Mouse (Mus musculus): ENCODE data around the gene Vsx1. TPM values are rescaled to one million over a fixed set of nuclear protein-coding genes. Genes with fewer than 3 reads are reported as not detected.

Gene Vsx1
- polyA plus RNA-seq, 1 experiment from 2014 or later = not detected

DNA sequence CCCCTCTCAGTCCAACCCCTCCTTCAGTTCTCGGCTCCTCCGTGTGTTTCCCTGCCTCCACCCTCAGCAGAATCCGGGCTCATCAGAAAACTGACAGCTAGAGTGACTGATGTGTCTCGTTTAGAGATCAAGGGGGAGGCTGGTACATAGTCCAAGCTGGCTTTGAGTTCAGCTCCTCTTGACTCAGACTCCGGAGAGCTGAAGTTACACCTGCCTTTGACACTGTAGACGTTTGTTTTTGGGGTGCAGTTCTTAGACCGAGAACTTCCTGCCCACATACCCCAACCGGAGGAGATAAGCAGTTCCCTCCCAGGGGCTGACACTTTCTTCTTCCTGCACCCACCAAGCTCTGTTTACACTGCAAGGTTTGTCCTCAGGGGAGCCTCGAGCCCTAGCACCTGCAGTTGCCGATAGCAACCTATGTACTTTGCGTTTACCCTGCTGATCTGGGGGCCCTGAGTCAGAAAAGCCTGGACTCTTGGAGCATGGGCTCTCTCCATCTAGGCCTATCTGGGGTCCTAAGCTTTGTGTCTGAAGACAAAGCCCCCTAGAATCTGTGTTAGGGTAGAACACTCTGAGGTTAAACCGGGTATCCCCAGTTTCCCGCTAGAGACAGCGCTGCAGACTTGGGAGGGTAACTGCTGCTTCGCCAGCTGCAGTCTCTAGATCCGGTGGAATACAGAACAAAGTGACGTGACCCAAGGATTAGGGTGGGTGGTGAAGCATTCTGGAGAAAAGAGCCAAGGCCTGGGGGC lies 21.9 kb downstream of the Vsx1 start:
- H3K27me3 ChIP-seq (replicated peaks) = peaks cover 24% of the 10 kb centered on the region
- H3K4me3 ChIP-seq = peak overlapping the region; percentile 74
- H3K9me3 ChIP-seq = no peaks in the 10 kb centered on the region
- no peaks in the 10 kb centered on the region for H3K36me3 ChIP-seq
- H3K27ac ChIP-seq (replicated peaks) = peak overlapping the region; percentile 39
- H3K9ac ChIP-seq = peak overlapping the region; percentile 84
- WGBS = 2% methylated on average over 17 of the region's 17 CpGs
- ATAC-seq (ENCODE audit: extremely low read depth, insufficient number of reproducible peaks, low FRiP score, low TSS enrichment) = no peak
- peak overlapping the region; percentile 98 for H3K4me2 ChIP-seq
- peaks cover 55% of the 10 kb centered on the region for H3K4me1 ChIP-seq

DNA sequence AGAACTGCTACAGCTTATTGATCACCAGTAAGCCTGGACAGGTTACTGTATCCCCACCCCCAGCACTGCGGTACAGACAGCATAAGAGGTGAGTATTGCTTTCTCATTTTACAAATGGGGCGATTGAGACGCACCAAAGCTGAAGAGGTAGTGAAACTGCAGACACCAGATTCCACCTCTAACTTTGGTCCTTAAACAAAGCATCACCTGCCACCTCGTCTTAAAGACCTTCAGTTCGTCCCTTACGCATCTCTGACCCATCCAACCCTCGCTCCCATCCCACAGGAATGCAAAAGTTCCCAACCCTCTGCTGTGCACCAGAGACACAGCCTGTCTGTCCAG lies 22.5 kb downstream of the Vsx1 start:
- no peaks in the 10 kb centered on the region for H3K9me3 ChIP-seq
- H3K4me1 ChIP-seq = peaks cover 55% of the 10 kb centered on the region
- 38% methylated on average over 7 of the region's 7 CpGs for WGBS
- H3K4me3 ChIP-seq = peak overlapping the region; percentile 74
- no peak for ATAC-seq (ENCODE audit: extremely low read depth, insufficient number of reproducible peaks, low FRiP score, low TSS enrichment)
- H3K4me2 ChIP-seq = peak overlapping the region; percentile 98
- H3K9ac ChIP-seq = peak overlapping the region; percentile 84
- peaks cover 24% of the 10 kb centered on the region; the same call in 1 of the 2 replicates for H3K27me3 ChIP-seq (replicated peaks)
- H3K27ac ChIP-seq (replicated peaks) = no peak overlapping the region
- H3K36me3 ChIP-seq = no peaks in the 10 kb centered on the region

DNA sequence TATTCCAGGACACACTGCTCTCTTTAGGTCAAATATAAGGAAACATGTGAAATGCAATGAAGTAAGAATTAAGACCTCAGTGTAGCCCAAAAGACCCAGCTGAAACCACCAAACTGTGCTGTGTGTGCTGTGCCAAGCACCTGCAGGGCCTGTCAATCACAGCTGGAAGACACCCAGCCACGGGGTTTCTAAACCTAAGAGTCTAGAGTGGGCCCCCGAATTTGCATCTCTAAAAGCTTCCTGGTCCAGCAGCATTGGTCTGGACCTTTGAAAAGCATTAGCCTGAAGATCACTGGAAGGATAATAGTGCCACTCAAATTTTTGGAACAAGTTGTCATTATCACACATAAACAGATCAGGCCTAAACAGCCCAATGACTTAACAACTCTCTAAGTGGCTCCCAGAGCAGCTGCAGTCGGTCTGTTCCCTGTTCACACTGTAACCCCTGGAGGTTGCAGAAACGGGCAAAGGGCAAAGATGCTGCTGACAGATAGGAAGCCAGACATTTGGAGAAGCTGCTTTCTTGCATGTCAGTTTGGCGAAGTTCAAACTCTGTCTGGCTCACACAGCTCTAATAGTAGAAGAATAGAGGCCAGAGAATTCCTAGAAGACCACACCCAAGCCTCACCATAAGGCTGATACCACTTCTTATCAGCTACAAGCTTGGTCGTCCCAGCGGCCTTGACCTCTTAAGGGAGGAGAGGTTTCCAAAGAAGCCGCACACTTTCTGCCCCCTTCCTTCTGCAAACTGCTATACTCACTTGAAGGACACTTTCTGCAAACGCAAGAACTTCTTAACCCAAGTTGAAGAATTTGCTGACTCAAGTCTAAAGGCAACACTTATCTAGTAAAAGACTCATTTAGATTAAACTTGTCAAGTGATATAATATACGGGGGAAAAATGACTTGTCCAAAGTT lies 23.4 kb downstream of the Vsx1 start:
- Histone ChIP-seq H3K4me2 (peak overlapping the region; percentile 41), H3K9me3 (no peaks in the 10 kb centered on the region), H3K27me3 (replicated peaks) (peaks cover 24% of the 10 kb centered on the region; the same call in 1 of the 2 replicates), H3K9ac (no peak overlapping the region), H3K27ac (replicated peaks) (no peak overlapping the region; the same call in 1 of the 2 replicates), H3K4me3 (no peak overlapping the region), H3K4me1 (peaks cover 55% of the 10 kb centered on the region), H3K36me3 (no peaks in the 10 kb centered on the region)
- ATAC-seq (ENCODE audit: extremely low read depth, insufficient number of reproducible peaks, low FRiP score, low TSS enrichment) = no peak
- WGBS = 39% methylated on average over 10 of the region's 10 CpGs

DNA sequence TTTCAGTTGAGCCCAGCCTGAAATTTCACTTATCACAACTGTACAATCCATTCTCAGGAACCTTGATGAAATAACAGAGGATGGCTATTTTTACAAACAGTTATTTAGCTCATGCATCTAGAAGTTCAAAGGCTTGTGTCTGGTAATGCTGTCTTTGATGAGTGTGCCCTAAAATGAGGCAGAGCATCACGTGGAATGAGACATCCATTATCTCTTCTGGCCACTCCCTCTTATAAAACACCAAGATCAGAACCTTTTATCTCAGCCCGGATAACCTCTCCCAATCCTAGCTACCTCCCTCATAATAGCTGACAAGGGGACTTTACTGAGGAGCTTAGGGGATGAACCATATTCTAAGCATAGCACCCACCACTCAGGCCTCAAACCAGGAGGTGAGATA lies 24.2 kb downstream of the Vsx1 start:
- WGBS = 50% methylated on average over 2 of the region's 2 CpGs
- Histone ChIP-seq H3K4me3 (no peak overlapping the region), H3K9ac (no peak overlapping the region), H3K4me1 (peaks cover 55% of the 10 kb centered on the region), H3K9me3 (no peaks in the 10 kb centered on the region), H3K36me3 (no peaks in the 10 kb centered on the region), H3K4me2 (peak overlapping the region; percentile 41; the same call in 1 of the 2 replicates), H3K27ac (replicated peaks) (no peak overlapping the region), H3K27me3 (replicated peaks) (peaks cover 21% of the 10 kb centered on the region; the same call in 1 of the 2 replicates)
- no peak for ATAC-seq (ENCODE audit: extremely low read depth, insufficient number of reproducible peaks, low FRiP score, low TSS enrichment)

DNA sequence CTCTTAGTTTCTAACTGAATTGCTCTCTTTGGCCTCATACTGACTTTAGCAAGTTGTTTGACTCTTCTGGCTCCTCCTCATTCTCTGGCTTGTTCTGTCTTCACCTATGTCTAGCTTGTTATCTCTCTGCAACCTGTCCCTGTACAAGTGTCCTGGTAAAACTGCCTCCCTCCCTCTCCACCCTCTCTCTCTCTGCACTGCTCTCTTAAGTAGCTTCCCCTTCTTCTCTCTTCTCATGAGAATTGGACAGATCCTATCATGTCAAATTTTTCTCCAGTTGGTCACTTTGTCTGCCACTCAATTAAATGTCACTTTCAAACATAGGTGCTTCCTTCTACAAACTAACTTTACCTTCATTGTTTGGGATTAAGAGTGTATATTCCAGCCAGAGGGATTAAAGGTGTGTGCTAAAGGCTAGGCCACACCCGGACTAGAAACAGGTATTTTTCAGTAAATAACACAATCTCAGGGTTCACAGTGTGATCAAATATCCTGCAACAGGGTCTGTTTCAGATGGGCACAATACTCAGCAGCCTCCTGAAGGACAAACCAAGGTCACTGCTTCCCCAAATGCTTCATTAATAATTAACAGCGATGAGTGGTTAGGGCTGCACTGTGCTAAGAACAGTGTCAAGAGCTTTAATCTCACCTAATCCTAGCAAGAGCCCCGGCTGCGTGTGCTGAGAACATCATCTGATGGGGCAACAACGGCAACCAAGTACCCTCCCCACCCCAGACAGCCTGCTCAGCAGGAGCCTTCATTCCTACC lies 24.8 kb downstream of the Vsx1 start:
- Histone ChIP-seq H3K9me3 (no peaks in the 10 kb centered on the region), H3K4me2 (peak overlapping the region; percentile 41; the same call in 1 of the 2 replicates), H3K4me1 (peaks cover 52% of the 10 kb centered on the region), H3K4me3 (no peak overlapping the region), H3K36me3 (no peaks in the 10 kb centered on the region), H3K27me3 (replicated peaks) (peaks cover 15% of the 10 kb centered on the region; the same call in 1 of the 2 replicates), H3K9ac (no peak overlapping the region), H3K27ac (replicated peaks) (peak overlapping the region; percentile 10)
- WGBS = 59% methylated on average over 5 of the region's 5 CpGs
- no peak for ATAC-seq (ENCODE audit: extremely low read depth, insufficient number of reproducible peaks, low FRiP score, low TSS enrichment)

DNA sequence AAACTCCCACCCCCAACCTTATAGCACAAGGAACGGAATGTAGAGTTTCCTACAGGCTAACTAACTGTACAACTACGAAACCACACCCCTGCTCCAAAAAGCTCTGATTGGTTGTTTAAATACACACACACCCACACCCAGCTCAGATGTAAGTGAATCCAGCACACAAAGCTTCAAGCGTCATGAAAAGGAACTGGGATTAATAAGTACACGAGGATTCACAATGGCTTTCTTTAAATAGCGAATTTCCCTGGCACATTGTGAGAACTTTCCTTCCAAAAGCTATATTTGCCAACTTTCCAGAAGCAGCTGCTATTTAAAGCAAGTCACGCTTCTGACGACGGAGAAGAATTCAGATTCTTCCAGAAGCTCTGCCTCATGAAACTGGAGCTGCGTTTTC lies 25.9 kb downstream of the Vsx1 start:
- Histone ChIP-seq H3K36me3 (no peaks in the 10 kb centered on the region), H3K27me3 (replicated peaks) (peaks cover 12% of the 10 kb centered on the region; the same call in 1 of the 2 replicates), H3K9ac (peak overlapping the region; percentile 37; the same call in 1 of the 2 replicates), H3K4me1 (peaks cover 46% of the 10 kb centered on the region), H3K4me3 (0 out of 2 replicates have a peak overlapping the region, but pooled peaks have one; percentile 8), H3K4me2 (peak overlapping the region; percentile 46), H3K27ac (replicated peaks) (peak overlapping the region; percentile 10), H3K9me3 (no peaks in the 10 kb centered on the region)
- 42% methylated on average over 9 of the region's 9 CpGs for WGBS
- ATAC-seq (ENCODE audit: extremely low read depth, insufficient number of reproducible peaks, low FRiP score, low TSS enrichment) = no peak

DNA sequence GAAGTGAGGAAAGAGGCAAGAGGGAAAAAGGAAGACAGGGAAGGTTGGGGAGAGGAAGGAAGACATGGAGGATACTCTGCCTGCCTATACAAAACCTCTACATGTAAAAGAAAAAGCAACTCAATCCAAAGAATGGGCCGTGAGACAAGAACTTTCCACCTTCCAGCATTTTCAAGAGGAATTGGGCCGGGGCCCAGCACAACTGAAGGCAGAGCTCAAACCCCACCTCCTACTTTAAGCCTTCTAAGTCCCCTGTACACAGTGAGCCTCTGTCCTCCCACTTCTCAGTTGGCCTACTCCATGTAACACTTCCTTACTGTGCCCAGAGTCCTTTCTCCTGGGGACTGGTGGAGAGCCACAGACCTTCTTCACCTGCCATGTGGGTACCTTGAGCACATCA lies 27.2 kb downstream of the Vsx1 start:
- no peak overlapping the region for H3K27ac ChIP-seq (replicated peaks)
- H3K9me3 ChIP-seq = no peaks in the 10 kb centered on the region
- H3K4me1 ChIP-seq = peaks cover 36% of the 10 kb centered on the region
- no peak overlapping the region for H3K4me3 ChIP-seq
- no peak overlapping the region for H3K9ac ChIP-seq
- H3K36me3 ChIP-seq = no peaks in the 10 kb centered on the region
- no peak for ATAC-seq (ENCODE audit: extremely low read depth, insufficient number of reproducible peaks, low FRiP score, low TSS enrichment)
- 0 out of 2 replicates have a peak, but pooled peaks cover 8% of the 10 kb centered on the region for H3K27me3 ChIP-seq (replicated peaks)
- H3K4me2 ChIP-seq = no peak overlapping the region
- 74% methylated on average over 2 of the region's 2 CpGs for WGBS

DNA sequence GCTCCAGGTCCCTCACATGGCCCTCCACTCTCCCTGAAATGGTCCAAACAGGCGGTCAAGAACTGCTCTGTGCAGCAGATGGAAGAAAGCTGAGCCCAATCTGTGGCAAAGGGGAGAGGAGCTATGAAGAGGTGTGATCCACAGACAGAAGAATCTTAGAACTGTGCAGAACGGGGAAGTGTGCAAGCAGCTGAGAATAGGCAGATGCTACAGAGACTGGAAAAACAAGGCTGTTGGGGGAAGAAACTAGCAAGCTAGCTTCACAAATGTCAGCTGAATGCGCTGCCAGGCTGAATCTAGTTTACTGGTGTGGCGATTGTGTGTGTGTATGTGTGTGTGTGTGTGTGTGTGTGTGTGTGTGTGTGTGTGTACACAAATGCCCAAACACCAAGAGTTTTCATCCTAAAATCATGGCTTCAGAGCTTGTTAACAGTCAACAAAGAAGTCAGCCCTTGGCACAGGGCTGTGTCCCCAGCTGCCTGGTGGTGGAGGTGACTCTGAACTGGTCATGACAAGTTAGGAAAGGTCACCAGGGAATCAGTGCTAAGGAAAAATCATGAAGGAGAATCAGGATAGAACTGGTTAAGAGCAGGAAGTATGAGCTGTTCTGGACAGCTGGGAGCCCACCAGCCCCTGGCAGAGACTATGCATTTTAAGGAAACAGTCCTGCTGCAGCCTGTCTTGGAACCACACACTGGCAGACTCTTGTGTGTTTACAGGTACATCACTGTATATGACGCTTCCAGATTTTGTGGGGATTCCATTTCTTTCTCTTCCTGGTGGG lies 28.3 kb downstream of the Vsx1 start:
- Histone ChIP-seq H3K9me3 (no peaks in the 10 kb centered on the region), H3K4me2 (no peak overlapping the region), H3K27me3 (replicated peaks) (0 out of 2 replicates have a peak, but pooled peaks cover 3% of the 10 kb centered on the region), H3K9ac (no peak overlapping the region), H3K27ac (replicated peaks) (no peak overlapping the region), H3K4me1 (peaks cover 30% of the 10 kb centered on the region), H3K4me3 (no peak overlapping the region), H3K36me3 (no peaks in the 10 kb centered on the region)
- WGBS = 77% methylated on average over 5 of the region's 5 CpGs
- ATAC-seq (ENCODE audit: extremely low read depth, insufficient number of reproducible peaks, low FRiP score, low TSS enrichment) = no peak

DNA sequence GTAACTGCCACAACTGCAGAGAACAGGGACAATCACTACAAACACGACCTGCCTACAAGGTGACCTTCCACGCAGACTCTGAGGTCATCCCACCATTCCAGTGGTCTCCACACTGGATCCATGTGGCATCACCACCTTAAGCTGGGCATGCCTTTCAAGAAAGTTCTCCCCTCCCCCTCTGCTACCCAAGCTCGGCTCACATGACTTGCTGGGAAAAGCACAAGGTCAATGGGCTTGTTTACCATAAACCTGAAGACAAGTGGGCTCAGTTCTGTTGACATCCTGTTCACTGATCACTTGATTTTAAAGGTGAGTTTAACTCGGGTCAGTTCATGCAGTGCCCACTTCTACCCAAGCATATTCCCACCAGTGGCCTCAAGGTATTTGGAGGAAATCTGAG lies 29.1 kb downstream of the Vsx1 start:
- Histone ChIP-seq H3K9ac (no peak overlapping the region), H3K9me3 (no peaks in the 10 kb centered on the region), H3K4me1 (peaks cover 23% of the 10 kb centered on the region), H3K27ac (replicated peaks) (no peak overlapping the region), H3K36me3 (no peaks in the 10 kb centered on the region), H3K4me2 (no peak overlapping the region), H3K4me3 (no peak overlapping the region), H3K27me3 (replicated peaks) (0 out of 2 replicates have a peak, but pooled peaks cover 1% of the 10 kb centered on the region)
- WGBS = 58% methylated on average over 4 of the region's 4 CpGs
- ATAC-seq (ENCODE audit: extremely low read depth, insufficient number of reproducible peaks, low FRiP score, low TSS enrichment) = no peak

DNA sequence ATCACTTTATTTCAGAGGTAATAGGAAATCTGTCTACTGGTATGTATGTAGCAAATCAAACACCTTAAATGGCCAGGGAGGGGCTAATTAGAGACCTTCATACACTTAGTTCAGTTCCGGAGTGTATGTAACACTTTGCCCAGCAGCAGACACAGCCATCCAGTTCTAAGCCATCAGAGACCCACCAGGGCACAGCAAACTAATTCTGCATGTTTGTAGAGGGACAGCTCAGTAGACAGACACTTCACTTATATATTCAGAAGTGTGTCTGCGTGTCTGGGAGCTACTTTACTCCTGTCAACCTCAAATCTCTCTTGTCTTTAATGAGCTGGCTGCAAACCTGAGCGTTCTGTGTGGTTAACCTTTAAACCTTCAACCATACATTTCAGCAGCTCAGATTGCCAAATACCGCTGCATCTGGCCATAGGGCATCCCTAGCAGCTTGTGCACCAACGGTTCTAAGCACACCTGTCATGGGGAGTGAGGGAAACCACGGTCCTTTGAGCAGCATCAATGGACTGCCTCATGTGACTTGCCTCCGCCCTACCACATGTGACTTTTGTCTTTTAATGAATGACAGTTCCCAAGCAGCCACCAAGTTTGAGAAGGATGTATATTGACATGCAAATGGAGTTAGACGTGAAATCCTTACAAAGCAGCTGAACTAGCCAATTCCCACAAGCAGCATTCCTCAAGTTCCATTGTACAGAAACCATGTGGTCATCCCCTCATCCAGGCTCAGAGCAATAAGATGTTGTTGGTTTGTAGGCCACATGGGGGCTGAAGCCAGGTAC lies 32.0 kb downstream of the Vsx1 start:
- Histone ChIP-seq H3K9me3 (no peaks in the 10 kb centered on the region), H3K4me1 (no peaks in the 10 kb centered on the region), H3K27me3 (replicated peaks) (no peaks in the 10 kb centered on the region), H3K36me3 (no peaks in the 10 kb centered on the region), H3K4me2 (no peak overlapping the region), H3K27ac (replicated peaks) (no peak overlapping the region), H3K9ac (no peak overlapping the region), H3K4me3 (no peak overlapping the region)
- ATAC-seq (ENCODE audit: extremely low read depth, insufficient number of reproducible peaks, low FRiP score, low TSS enrichment) = no peak
- WGBS = 76% methylated on average over 8 of the region's 8 CpGs
